Mouse (Mus musculus) heart, adult 2 months (tissue): ENCODE results near the gene Ift27. TPM values are rescaled to one million over a fixed set of nuclear protein-coding genes. Genes with fewer than 3 reads are reported as not detected.

ENCODE experiments used
- DNase-seq, 2 experiments: peaks; one replicate each; pipeline ENCODE4 v3.0.0; 2021
- H3K27ac ChIP-seq: fragments of 200-600 bp; 2 replicates; pipeline ENCODE4 v1.8.1; 2022
- H3K27me3 ChIP-seq: fragments of 200-500 bp; 2 replicates; pipeline ENCODE4 v1.6.1; 2012; ENCODE audit warnings: mild to moderate bottlenecking, low read length, inconsistent platforms, mixed read lengths; ENCODE audit not compliant: control insufficient read depth, insufficient read depth
- H3K36me3 ChIP-seq: fragments of 200-500 bp; 2 replicates; pipeline ENCODE4 v1.6.1; 2012; ENCODE audit warnings: low read length, inconsistent platforms; ENCODE audit not compliant: control insufficient read depth, insufficient read depth
- H3K4me1 ChIP-seq: fragments of 200-500 bp; 2 replicates; pipeline ENCODE4 v1.6.1; 2011; ENCODE audit warnings: low read length; ENCODE audit not compliant: control insufficient read depth, insufficient read depth
- H3K4me3 ChIP-seq: fragments of 200-600 bp; 2 replicates; pipeline ENCODE4 v1.8.1; 2022
- H3K79me2 ChIP-seq: fragments of 200-500 bp; replicated peaks from 2 replicates; pipeline ENCODE4 v1.6.1; 2012; ENCODE audit warnings: mild to moderate bottlenecking, inconsistent platforms, low read length, moderate library complexity, mixed read lengths; ENCODE audit not compliant: control insufficient read depth, insufficient read depth
- H3K9ac ChIP-seq: fragments of 200-500 bp; 2 replicates; pipeline ENCODE4 v1.6.1; 2012; ENCODE audit warnings: low read depth, mild to moderate bottlenecking, control low read depth, inconsistent platforms, low read length, mixed read lengths
- CTCF ChIP-seq: fragments of 200-600 bp; IDR thresholded peaks from 2 replicates; pipeline ENCODE4 v1.8.1; 2022; ENCODE audit warnings: antibody characterized with exemption, mild to moderate bottlenecking, moderate library complexity
- EP300 ChIP-seq: fragments of 200-500 bp; IDR thresholded peaks from 2 replicates; pipeline ENCODE4 v1.6.1; 2011; ENCODE audit warnings: low read depth, low read length, control low read depth; ENCODE audit not compliant: insufficient read depth
- POLR2A ChIP-seq: fragments of 200-500 bp; IDR thresholded peaks from 2 replicates; pipeline ENCODE4 v1.6.1; 2011; ENCODE audit warnings: mild to moderate bottlenecking, low read depth, low read length, control low read depth; ENCODE audit not compliant: insufficient read depth
- WGBS: fragments of 180-500 bp; shearing (Covaris S2); methylation state at CpG from one replicate; pipeline ENCODE4 v1.1.7; 2018; 5-methylcytosine and 5-hydroxymethylcytosine counted together
- intact Hi-C: fragments of 180-260 bp; cut with DNase I; formaldehyde crosslinking; loops from one replicate; pipeline ENCODE4 v1.15.1; 2025
- polyA plus RNA-seq: library from polyadenylated mRNA; depleted of rRNA; stranded (reverse); fragments of >200 nt; gene quantifications from 2 replicates; pipeline ENCODE4 v1.2.3, GENCODE M21; 2012
- total RNA-seq, 2 experiments: library from RNA; stranded (reverse); gene quantifications; 2 replicates each; pipeline ENCODE4 v1.2.3; 2021

The Ift27 gene
- total and polyA plus RNA-seq, 3 experiments: 9.3 to 22.6 (median 10.0) TPM

DNA sequence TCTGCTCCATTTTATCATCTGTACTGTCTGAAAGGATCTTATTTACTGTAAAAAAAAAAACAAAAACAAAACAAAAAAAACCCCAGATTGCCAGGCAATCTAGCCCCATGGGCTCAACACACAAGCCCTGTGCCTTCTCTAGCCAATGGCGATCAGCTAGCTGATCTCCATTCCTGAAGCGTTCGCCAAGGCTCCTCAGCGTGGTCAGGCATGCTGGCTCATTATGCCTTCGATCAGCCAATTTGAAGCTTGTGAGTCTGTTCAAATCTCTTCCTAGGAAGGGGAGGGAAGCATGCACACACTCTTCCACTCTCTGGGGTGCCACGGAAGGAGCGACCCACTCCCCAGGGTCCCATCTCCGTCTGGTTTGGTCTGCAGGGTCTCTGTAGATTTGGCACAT is 16.6 kb downstream of the Ift27 start:
- intact Hi-C loops: no loop called here
- WGBS: 79% methylated on average over 8 of the region's 8 CpGs

DNA sequence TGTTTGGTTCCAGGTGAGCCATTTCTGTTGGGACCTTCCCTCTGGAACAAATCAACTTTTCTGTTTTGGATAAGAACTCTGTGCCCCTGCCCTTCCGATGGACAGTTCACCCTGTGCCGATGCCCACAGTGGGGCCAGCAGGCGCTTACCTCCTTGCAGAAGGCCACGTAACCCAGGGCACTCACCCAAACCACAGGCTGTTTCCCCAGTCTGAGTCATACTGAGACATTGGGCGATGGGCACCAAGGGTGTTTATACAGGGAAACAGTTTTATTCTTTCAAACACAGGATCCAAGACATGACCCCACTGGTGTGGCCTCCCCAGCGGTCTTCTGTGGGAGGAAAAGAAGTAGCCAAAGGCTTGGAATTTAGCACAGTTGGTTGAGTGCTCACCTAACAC is 18.5 kb downstream of the Ift27 start:
- H3K4me1 ChIP-seq: no peaks in the 10 kb centered on the region
- H3K9ac ChIP-seq: no peak overlapping the region
- H3K36me3 ChIP-seq: no peaks in the 10 kb centered on the region
- no peak for DNase-seq
- no peak overlapping the region for H3K4me3 ChIP-seq
- H3K27ac ChIP-seq: no peak overlapping the region
- no peaks in the 10 kb centered on the region for H3K79me2 ChIP-seq
- 82% methylated on average over 6 of the region's 6 CpGs for WGBS
- H3K27me3 ChIP-seq: no peaks in the 10 kb centered on the region
- TF ChIP-seq CTCF: no peak
- TF ChIP-seq POLR2A: no peak
- TF ChIP-seq EP300: no peak
- intact Hi-C loops: no loop called here

More for the DNA sequence above, 16.6 kb downstream of the Ift27 start:
- no peak for TF ChIP-seq POLR2A
- TF ChIP-seq EP300: no peak
- no peak for TF ChIP-seq CTCF
- Histone ChIP-seq H3K4me3 (no peak overlapping the region), H3K27me3 (no peaks in the 10 kb centered on the region), H3K9ac (no peak overlapping the region), H3K27ac (no peak overlapping the region), H3K79me2 (no peaks in the 10 kb centered on the region), H3K4me1 (no peaks in the 10 kb centered on the region), H3K36me3 (no peaks in the 10 kb centered on the region)
- DNase-seq: no peak

DNA sequence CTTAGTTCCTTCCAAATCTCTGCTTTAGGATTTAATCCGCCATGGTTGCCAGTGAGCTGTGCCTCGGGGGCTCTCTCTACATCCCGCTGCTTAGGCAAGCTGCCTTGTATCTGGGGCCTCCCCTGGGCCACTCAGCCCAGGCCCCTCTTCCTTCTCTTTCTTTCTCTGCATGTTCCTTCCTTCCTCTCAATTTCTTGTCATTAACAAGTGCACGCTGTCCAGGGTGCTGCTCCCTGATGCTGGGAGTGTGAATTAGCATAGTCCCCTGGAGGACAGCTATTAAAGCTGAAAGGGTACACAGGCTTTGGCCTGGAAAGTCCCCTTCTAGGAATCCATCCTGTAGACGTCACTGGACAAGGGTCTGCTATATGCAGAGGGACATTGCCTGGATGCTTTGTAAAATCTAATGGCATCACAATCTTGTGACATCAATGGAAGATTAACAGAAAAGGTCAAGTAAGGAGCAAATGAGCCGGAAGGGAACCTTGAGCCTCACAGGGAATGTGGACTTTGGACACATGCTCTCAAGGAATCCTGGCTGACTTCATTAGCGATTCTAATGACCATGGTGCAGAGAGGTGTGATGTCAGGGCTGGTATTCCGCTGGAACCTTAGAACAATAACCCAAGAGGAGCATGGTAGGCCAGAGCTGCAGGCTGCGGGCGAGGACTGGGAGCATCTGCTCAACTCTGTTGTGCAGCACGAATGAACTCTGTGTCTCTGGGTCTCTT is 20.7 kb downstream of the Ift27 start:
- Histone ChIP-seq H3K4me3 (no peak overlapping the region), H3K79me2 (no peaks in the 10 kb centered on the region), H3K4me1 (no peaks in the 10 kb centered on the region), H3K9ac (no peak overlapping the region), H3K36me3 (no peaks in the 10 kb centered on the region), H3K27me3 (no peaks in the 10 kb centered on the region), H3K27ac (no peak overlapping the region)
- intact Hi-C loops: no loop called here
- TF ChIP-seq CTCF: no peak
- TF ChIP-seq EP300: no peak
- no peak for TF ChIP-seq POLR2A
- DNase-seq: no peak
- 53% methylated on average over 11 of the region's 11 CpGs for WGBS

DNA sequence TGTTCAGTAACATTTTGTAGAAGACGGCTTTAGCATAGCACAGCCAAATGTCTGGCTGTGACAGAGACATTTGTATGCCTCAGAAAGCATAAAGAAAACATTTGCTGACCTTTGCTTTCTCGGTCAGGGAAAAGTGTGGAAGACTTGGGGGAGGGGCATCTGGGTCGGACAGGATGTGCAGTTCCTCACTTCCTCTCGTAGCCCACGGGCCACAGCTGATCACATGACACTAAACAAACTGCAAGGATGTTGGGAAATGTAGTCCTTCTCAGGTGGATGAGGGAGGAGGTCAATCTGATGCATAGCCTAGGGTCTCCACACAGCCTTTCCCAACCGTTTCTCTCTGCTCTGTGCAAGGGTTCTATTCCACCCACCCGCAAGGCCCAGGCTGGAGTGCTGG is 25.3 kb downstream of the Ift27 start:
- Histone ChIP-seq H3K27me3 (no peaks in the 10 kb centered on the region), H3K4me1 (no peaks in the 10 kb centered on the region), H3K4me3 (no peak overlapping the region), H3K36me3 (no peaks in the 10 kb centered on the region), H3K9ac (no peak overlapping the region), H3K79me2 (no peaks in the 10 kb centered on the region), H3K27ac (no peak overlapping the region)
- intact Hi-C loops: no loop called here
- TF ChIP-seq POLR2A (no peak), EP300 (no peak), CTCF (no peak)
- no peak for DNase-seq
- 60% methylated on average over 7 of the region's 7 CpGs for WGBS

DNA sequence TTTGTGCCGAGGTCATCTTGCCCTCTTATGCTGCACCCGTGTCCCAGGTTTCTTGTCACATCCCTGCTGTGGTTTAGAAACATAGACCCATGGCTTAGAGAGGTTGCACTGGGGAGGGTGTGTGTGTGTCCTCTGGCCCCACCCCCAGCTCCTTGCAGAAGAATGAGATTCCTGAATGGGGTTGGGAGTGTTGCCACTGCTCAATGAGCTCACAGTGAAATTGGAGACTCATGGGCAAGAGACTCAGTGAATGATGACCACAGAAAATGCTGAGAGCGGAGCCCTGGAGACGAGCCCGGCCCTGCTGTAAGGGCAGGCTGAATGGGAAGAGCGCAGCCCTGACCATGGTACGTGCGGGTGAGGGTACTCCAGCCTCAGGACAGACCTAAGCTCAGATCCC is 33.7 kb downstream of the Ift27 start:
- intact Hi-C loops: no loop called here
- WGBS: 72% methylated on average over 8 of the region's 8 CpGs
- Histone ChIP-seq H3K27me3 (no peaks in the 10 kb centered on the region), H3K36me3 (no peaks in the 10 kb centered on the region), H3K4me1 (no peaks in the 10 kb centered on the region), H3K27ac (no peak overlapping the region), H3K9ac (no peak overlapping the region), H3K79me2 (no peaks in the 10 kb centered on the region), H3K4me3 (no peak overlapping the region)
- no peak for TF ChIP-seq EP300
- TF ChIP-seq CTCF: no peak
- TF ChIP-seq POLR2A: no peak
- DNase-seq: no peak

DNA sequence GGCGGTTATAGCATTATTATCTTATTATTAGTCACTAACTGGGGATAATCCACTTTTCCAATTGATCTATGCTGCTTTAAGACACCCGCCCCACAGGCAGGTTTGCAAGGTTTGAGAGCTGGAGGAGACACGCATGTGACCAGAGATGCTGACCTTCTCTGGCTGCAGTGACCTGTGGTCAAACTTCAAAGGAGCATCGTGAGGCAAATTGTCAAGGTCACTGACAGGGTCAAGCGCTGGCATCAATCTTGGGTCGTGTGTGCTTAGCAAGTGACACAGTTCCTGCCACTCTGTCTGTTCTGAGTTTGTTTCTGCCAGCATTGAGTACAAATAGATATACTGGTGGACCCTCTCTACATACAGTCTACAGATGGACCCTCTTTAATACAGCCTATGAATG is 39.3 kb downstream of the Ift27 start:
- 56% methylated on average over 6 of the region's 6 CpGs for WGBS
- H3K9ac ChIP-seq: no peak overlapping the region
- no peaks in the 10 kb centered on the region for H3K4me1 ChIP-seq
- H3K4me3 ChIP-seq: no peak overlapping the region
- no peaks in the 10 kb centered on the region for H3K27me3 ChIP-seq
- TF ChIP-seq EP300: no peak
- TF ChIP-seq POLR2A: no peak
- TF ChIP-seq CTCF: no peak
- H3K36me3 ChIP-seq: no peaks in the 10 kb centered on the region
- intact Hi-C loops: no loop called here
- no peak for DNase-seq
- H3K79me2 ChIP-seq: no peaks in the 10 kb centered on the region
- H3K27ac ChIP-seq: no peak overlapping the region
